In the genomic region with DNA sequence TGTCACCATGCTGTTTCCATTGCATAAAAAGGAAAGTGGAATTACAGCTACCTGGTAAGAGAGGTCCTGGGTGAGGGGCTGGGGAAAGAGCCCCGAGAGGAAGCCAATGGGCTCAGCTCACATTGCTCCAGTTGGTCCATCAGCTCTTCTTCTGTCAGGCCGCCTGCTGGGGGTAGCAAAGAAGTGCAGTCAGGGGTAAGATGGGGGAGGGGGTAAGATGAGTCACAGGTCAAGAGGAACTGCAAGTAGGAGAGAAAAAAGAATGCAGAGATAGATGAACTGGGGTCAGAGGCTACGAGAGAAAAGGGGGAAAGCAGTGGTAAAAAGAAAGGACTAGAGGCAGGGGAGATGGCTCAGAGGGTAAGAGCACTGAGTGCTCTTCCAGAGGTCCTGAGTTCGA, we compare ENCODE assay signal across 13 mouse cellular contexts. TPM values are rescaled to one million over a fixed set of nuclear protein-coding genes. Genes with fewer than 3 reads are reported as not detected.
A peak's percentile ranks its signal among the peaks of the same experiment; 100 is the strongest.
DNase-seq lines count a peak whose midpoint lies in the region; ATAC-seq and TF ChIP-seq lines count a peak whose summit lies in the region.
"Had no signal": no experiment of that assay in that cellular context is flagged by ENCODE, and none has a peak within 500 bp of the region (broad histone marks: within the 10 kb centered on the region; RNA-seq: fewer than 3 reads in every experiment).

No protein-coding gene starts in this region.

- no peak overlapping the region for H3K4me3 ChIP-seq in lung, embryonic 14.5 days (ENCODE audit: low read depth, low read length)
- H3K4me3 ChIP-seq in CH12.LX (replicated peaks in 1 of 3; ENCODE audit: low read depth in 2 of 3, low read length in 2 of 3, poor library complexity in 1 of 3) = peak overlapping the region in 2 of 3 experiments; percentile 1 to 2
- H3K4me3 ChIP-seq: forebrain, embryonic 10.5 days had no signal

- no peaks in the 10 kb centered on the region for H3K4me1 ChIP-seq in lung, embryonic 14.5 days (ENCODE audit: insufficient read depth)
- peaks cover 7 to 31% of the 10 kb centered on the region in 2 experiments for H3K4me1 ChIP-seq in CH12.LX (ENCODE audit: control insufficient read depth in 1 of 2, insufficient read depth in 2 of 2)

- in situ Hi-C loops in CH12.LX (cut with MboI; ENCODE audit: low pct_ligation_motif_present, low pct_unique_long_range_greater_than_20kb, low sequenced_read_pairs) = no loop called here

- H3K27ac ChIP-seq in lung, embryonic 14.5 days (ENCODE audit: low read depth) = no peak overlapping the region
- H3K27ac ChIP-seq in CH12.LX (ENCODE audit: insufficient read depth, low read depth) = peak overlapping the region; percentile 41; the same call in 1 of the 2 replicates
- H3K27ac ChIP-seq: forebrain, embryonic 10.5 days had no signal

- peaks cover 35% of the 10 kb centered on the region; the same call in 1 of the 2 replicates for H3K36me3 ChIP-seq in lung, embryonic 14.5 days (ENCODE audit: insufficient read depth)
- peaks cover 19 to 56% of the 10 kb centered on the region in 2 experiments for H3K36me3 ChIP-seq in CH12.LX (replicated peaks in 1 of 2; ENCODE audit: control insufficient read depth in 1 of 2, insufficient read depth in 1 of 2, low read length in 1 of 2)

- peak; percentile 57; the same call in 1 of the 2 replicates for TF ChIP-seq EP300 in CH12.LX (IDR thresholded peaks at IDR 0.05; ENCODE audit: low read length)

- no peaks in the 10 kb centered on the region for H3K79me2 ChIP-seq in CH12.LX (replicated peaks; ENCODE audit: control insufficient read depth, extremely low read depth, insufficient read depth, poor library complexity, severe bottlenecking)

- no peak for ATAC-seq in lung, embryonic 14.5 days (ENCODE audit: insufficient read depth)

- H3K9ac ChIP-seq in lung, embryonic 14.5 days = no peak overlapping the region
- no peak overlapping the region for H3K9ac ChIP-seq in CH12.LX (ENCODE audit: insufficient read depth, low read depth)

- dilution Hi-C loops in CH12.LX (cut with MboI; ENCODE audit: extremely low pct_ligation_motif_present, extremely low pct_unique_long_range_greater_than_20kb, low sequenced_read_pairs) = no loop called here

- TF ChIP-seq RAD21 in CH12.LX (IDR thresholded peaks at IDR 0.05; ENCODE audit: low read depth, low read length) = peak; percentile 36

- WGBS in lung, embryonic 14.5 days = 39% methylated on average over 4 of the region's 4 CpGs

- H3K27me3 ChIP-seq in lung, embryonic 14.5 days (ENCODE audit: insufficient read depth, low read length) = peaks cover 18% of the 10 kb centered on the region
- H3K27me3 ChIP-seq in CH12.LX (replicated peaks) = peaks cover 7% of the 10 kb centered on the region

- peak; percentile 50 for TF ChIP-seq CTCF in lung, embryonic 14.5 days (IDR thresholded peaks at IDR 0.05; ENCODE audit: low read depth)
- TF ChIP-seq CTCF in CH12.LX (conservative IDR thresholded peaks at IDR 0.05 in 1 of 2, IDR thresholded peaks at IDR 0.05 in 1 of 2; ENCODE audit: low read depth in 2 of 2, low read length in 2 of 2) = peak; percentile 56 to 77; a peak in 3 of 4 replicates

- no peaks in the 10 kb centered on the region for H3K9me3 ChIP-seq in lung, embryonic 14.5 days (ENCODE audit: low read depth, low read length)
- no peaks in the 10 kb centered on the region for H3K9me3 ChIP-seq in CH12.LX (replicated peaks; ENCODE audit: low read length)
- H3K9me3 ChIP-seq: forebrain, embryonic 10.5 days had no signal

- H3K4me2 ChIP-seq in lung, embryonic 14.5 days = no peak overlapping the region
- no peak overlapping the region for H3K4me2 ChIP-seq in CH12.LX (ENCODE audit: insufficient read depth, low read depth, poor library complexity, severe bottlenecking)

- DNase-seq in lung, embryonic 14.5 days = no peak
- DNase-seq in lung, postnatal 14 days = no peak
- DNase-seq in CH12.LX (ENCODE audit: extremely low read depth) = peak; percentile 91
- DNase-seq in R1 (ENCODE audit: low read depth, low spot score) = peak; percentile 91
- peak; percentile 40 for DNase-seq in naive thymus-derived CD4-positive, alpha-beta T cell, adult 2 months (ENCODE audit: low read depth)
- no peak for DNase-seq in heart, adult 18-20 months
- DNase-seq in T-cell, adult 2 months (ENCODE audit: low spot score) = no peak
- DNase-seq: kidney, adult 18-20 months had no signal

- TF ChIP-seq POLR2A in CH12.LX (IDR thresholded peaks at IDR 0.05; ENCODE audit: low read depth, low read length) = no peak

TF ChIP-seq in CH12.LX, 34 proteins besides CTCF, POLR2A, EP300 and RAD21:
- TF ChIP-seq MAX (IDR thresholded peaks at IDR 0.05; ENCODE audit: low read length) (no peak), USF1 (IDR thresholded peaks at IDR 0.05; ENCODE audit: low read depth, low read length) (no peak), JUND (conservative IDR thresholded peaks at IDR 0.05; ENCODE audit: low read depth, low read length) (peak; percentile 72), CHD2 (IDR thresholded peaks at IDR 0.05; ENCODE audit: low read length) (peak; percentile 91), TCF12 (IDR thresholded peaks at IDR 0.05; ENCODE audit: low read depth, low read length) (0 out of 2 replicates have a peak, but pooled peaks have one; percentile 33), ZNF384 (IDR thresholded peaks at IDR 0.05; ENCODE audit: low read depth, low read length) (peak; percentile 30; the same call in 1 of the 2 replicates), IRF4 (IDR thresholded peaks at IDR 0.05; ENCODE audit: low read depth, low read length) (peak; percentile 69; the same call in 1 of the 2 replicates), JUN (IDR thresholded peaks at IDR 0.05; ENCODE audit: insufficient read depth, low read depth, low read length) (peak; percentile 44), HCFC1 (IDR thresholded peaks at IDR 0.05; ENCODE audit: low read depth, low read length) (peak; percentile 43), MAZ (IDR thresholded peaks at IDR 0.05; ENCODE audit: low read depth, low read length) (peak; percentile 79), UBTF (IDR thresholded peaks at IDR 0.05; ENCODE audit: low read depth, low read length) (0 out of 2 replicates have a peak, but pooled peaks have one; percentile 50), SMC3 (IDR thresholded peaks at IDR 0.05; ENCODE audit: low read depth, low read length) (peak; percentile 71), TBP (conservative IDR thresholded peaks at IDR 0.05; ENCODE audit: low read depth, low read length) (no peak)

RNA-seq across cellular contexts. Expression of a gene that starts 5.1 kb away (rescaled TPM):
- 73.5 and 86.0 TPM in 2 replicates for polyA plus RNA-seq in lung, embryonic 14.5 days (2014; fragmentation: Nextera tagmentation; extraction: Ambion mirVana)
- total RNA-seq in CH12.LX (2012; rRNA removed) (1.8 and 2.6 TPM in 2 replicates), CH12.LX (2014; rRNA removed) (0.16 and 0.43 TPM in 2 replicates)
- polyA plus RNA-seq in CH12.LX (2012; ENCODE audit: insufficient read length, low read depth) = 1.2 and 1.5 TPM in 2 replicates
- total RNA-seq in heart, adult 18-20 months (2021) = 100 to 1,000 TPM; 185 to 206 TPM

RNA-seq across cellular contexts. Expression of a gene that starts 13.2 kb away (rescaled TPM):
- polyA plus RNA-seq in lung, embryonic 14.5 days (2014; fragmentation: Nextera tagmentation; extraction: Ambion mirVana) = 45.1 and 53.5 TPM in 2 replicates
- total RNA-seq in CH12.LX (2012; rRNA removed) (26.2 and 30.8 TPM in 2 replicates), CH12.LX (2014; rRNA removed) (17.7 and 23.3 TPM in 2 replicates)
- 50.0 and 62.8 TPM in 2 replicates for polyA plus RNA-seq in CH12.LX (2012; ENCODE audit: insufficient read length, low read depth)
- 1 to 10 TPM; 5.6 to 6.3 TPM for total RNA-seq in heart, adult 18-20 months (2021)

RNA-seq across cellular contexts. Expression of a gene that starts 14.6 kb away (rescaled TPM):
- polyA plus RNA-seq in lung, embryonic 14.5 days (2014; fragmentation: Nextera tagmentation; extraction: Ambion mirVana) = 0.73 and 1.6 TPM in 2 replicates
- total RNA-seq in CH12.LX (2012; rRNA removed) = 1.3 and 1.9 TPM in 2 replicates
- 0.95 and 2.2 TPM in 2 replicates for total RNA-seq in CH12.LX (2014; rRNA removed)
- polyA plus RNA-seq in CH12.LX (2012; ENCODE audit: insufficient read length, low read depth) = 1.2 and 2.8 TPM in 2 replicates
- not detected for total RNA-seq in heart, adult 18-20 months (2021)
- total RNA-seq: gastrocnemius, postnatal 4 days; heart, postnatal 25 days; layer of hippocampus, postnatal 10 days had no signal
- polyA plus RNA-seq: limb, embryonic 14.5 days had no signal

Comparison
In these comparisons a context has a peak if more than half of its experiments do, and no peak if none do; other contexts are left out.
1. DNase-seq: peak in CH12.LX (single experiment), R1 (single experiment) and naive thymus-derived CD4-positive, alpha-beta T cell, adult 2 months (single experiment); none in lung, embryonic 14.5 days (single experiment), lung, postnatal 14 days (single experiment), heart, adult 18-20 months (0 of 2) and T-cell, adult 2 months (single experiment).
2. RNA of a gene that starts 5.1 kb away (total RNA-seq): 185 to 206 TPM in heart, adult 18-20 months; 0.16 to 2.6 TPM in CH12.LX; every median in the first group is over 10 times any median in the second.